Mouse (Mus musculus): ENCODE measurements around the gene Tnr.

DNA sequence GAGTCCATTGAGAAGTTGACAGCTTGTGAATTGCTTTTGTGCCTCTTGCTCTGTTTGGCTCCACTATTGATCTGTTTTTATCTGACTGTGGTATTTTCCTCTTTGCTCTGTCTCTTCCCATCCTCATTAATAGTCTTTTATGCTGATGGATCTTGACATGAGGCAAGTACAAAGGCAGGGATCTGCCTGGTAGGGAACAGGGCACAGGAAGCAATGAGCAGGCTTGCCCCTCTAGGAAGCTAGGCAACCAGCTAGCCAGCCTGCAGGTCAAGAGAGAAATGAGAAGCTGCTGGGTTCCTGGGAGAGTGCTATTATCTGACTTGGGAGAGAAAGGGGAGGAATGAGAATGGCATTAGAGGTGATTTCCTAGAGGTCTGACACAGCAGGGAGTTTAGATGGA lies 391.2 kb downstream of the Tnr start:
- TF ChIP-seq CTCF (IDR thresholded peaks at IDR 0.05) (no peak), POLR2A (IDR thresholded peaks at IDR 0.05; ENCODE audit: insufficient read depth, low read depth, low read length) (no peak), EP300 (IDR thresholded peaks at IDR 0.05; ENCODE audit: insufficient read depth, low read depth, low read length) (no peak)
